Mouse (Mus musculus) c-Kit-negative CD71-positive TER-119-positive erythroid progenitor cells, embryonic 14.5 days (primary cell): Measurements from ENCODE around the gene A930004D18Rik.

Experiments used
- DNase-seq: peaks from one replicate; pipeline ENCODE4 v3.0.0-alpha.2; 2013; ENCODE audit warnings: low read depth, low spot score

The A930004D18Rik gene

GRCm38 (mm10) chr2:18053243-18053950 is 15.9 kb upstream of the A930004D18Rik start:
- DNase-seq: no peak

- DNase-seq: no peak
Measured at GRCm38 (mm10) chr2:18052581-18052980, 15.0 kb upstream of the A930004D18Rik start.

- no peak for DNase-seq
Measured at GRCm38 (mm10) chr2:18051831-18052170, 14.3 kb upstream of the A930004D18Rik start.

- no peak for DNase-seq
Measured at GRCm38 (mm10) chr2:18051026-18051830, 13.7 kb upstream of the A930004D18Rik start.

GRCm38 (mm10) chr2:18050541-18050985 is 13.0 kb upstream of the A930004D18Rik start:
- no peak for DNase-seq

GRCm38 (mm10) chr2:18050018-18050417 is 12.5 kb upstream of the A930004D18Rik start:
- no peak for DNase-seq

- no peak for DNase-seq
Measured at GRCm38 (mm10) chr2:18049279-18049821, 11.8 kb upstream of the A930004D18Rik start.

- no peak for DNase-seq
Measured at GRCm38 (mm10) chr2:18048453-18049075, 11.0 kb upstream of the A930004D18Rik start, which contains the start of gene Skida1. TSS of gene Skida1 (minus strand) at chr2:18049051.

- DNase-seq: no peak
Measured at GRCm38 (mm10) chr2:18047646-18048452, 10.3 kb upstream of the A930004D18Rik start.

GRCm38 (mm10) chr2:18046758-18047645 is 9.5 kb upstream of the A930004D18Rik start:
- DNase-seq: no peak

- no peak for DNase-seq
Measured at GRCm38 (mm10) chr2:18046186-18046585, 8.6 kb upstream of the A930004D18Rik start.

GRCm38 (mm10) chr2:18045781-18046181 is 8.2 kb upstream of the A930004D18Rik start:
- DNase-seq: no peak

- no peak for DNase-seq
Measured at GRCm38 (mm10) chr2:18045143-18045780, 7.7 kb upstream of the A930004D18Rik start.

- no peak for DNase-seq
Measured at GRCm38 (mm10) chr2:18041199-18041885, 3.8 kb upstream of the A930004D18Rik start.

GRCm38 (mm10) chr2:18040347-18041160 is 3.0 kb upstream of the A930004D18Rik start:
- no peak for DNase-seq

GRCm38 (mm10) chr2:18039566-18040290 is 2.2 kb upstream of the A930004D18Rik start:
- no peak for DNase-seq

GRCm38 (mm10) chr2:18038895-18039371 is 1.4 kb upstream of the A930004D18Rik start:
- DNase-seq: no peak
